Mouse (Mus musculus) midbrain, embryonic 11.5 days (tissue): ENCODE data around the gene Psmd4. TPM values are rescaled to one million over a fixed set of nuclear protein-coding genes. Genes with fewer than 3 reads are reported as not detected.
"Not testable (repeated sequence)": the region's sequence is repeated elsewhere in the genome, so short reads cannot be mapped to it uniquely, and the experiment has no call there.

Source experiments
- ATAC-seq: fragments of 200-750 bp; cut with Nextera tagmentation; 2 replicates; pipeline ENCODE4 v1.8.0; 2017; ENCODE audit warnings: moderate TSS enrichment, moderate library complexity; ENCODE audit not compliant: low FRiP score
- DNase-seq: peaks from one replicate; pipeline ENCODE4 v3.0.0; 2015; ENCODE audit warnings: low spot score; ENCODE audit errors: missing footprints
- H3K27ac ChIP-seq: fragments of 300-500 bp; sonication (generic); 2 replicates; pipeline ENCODE4 v1.5.1; 2014; ENCODE audit warnings: low read depth, low read length
- H3K27me3 ChIP-seq: fragments of 300-500 bp; sonication (generic); 2 replicates; pipeline ENCODE4 v1.6.1; 2014; ENCODE audit warnings: mild to moderate bottlenecking, low read length, moderate library complexity, mixed read lengths; ENCODE audit not compliant: control insufficient read depth, insufficient read depth
- H3K36me3 ChIP-seq: fragments of 300-500 bp; sonication (generic); 2 replicates; pipeline ENCODE4 v1.6.1; 2014; ENCODE audit warnings: mild to moderate bottlenecking, low read length, moderate library complexity, mixed read lengths; ENCODE audit not compliant: control insufficient read depth, insufficient read depth
- H3K4me1 ChIP-seq: fragments of 300-500 bp; sonication (generic); 2 replicates; pipeline ENCODE4 v1.6.1; 2014; ENCODE audit warnings: low read length; ENCODE audit not compliant: control insufficient read depth, insufficient read depth
- H3K4me2 ChIP-seq: fragments of 300-500 bp; sonication (generic); 2 replicates; pipeline ENCODE4 v1.6.1; 2014; ENCODE audit warnings: mild to moderate bottlenecking, moderate library complexity
- H3K4me3 ChIP-seq: fragments of 300-500 bp; sonication (generic); 2 replicates; pipeline ENCODE4 v1.5.1; 2014; ENCODE audit warnings: low read depth, low read length
- H3K9ac ChIP-seq: fragments of 300-500 bp; sonication (generic); 2 replicates; pipeline ENCODE4 v1.6.1; 2014; ENCODE audit warnings: low read length
- H3K9me3 ChIP-seq: fragments of 300-500 bp; sonication (generic); 2 replicates; pipeline ENCODE4 v1.6.1; 2016; ENCODE audit warnings: low read length; ENCODE audit not compliant: control insufficient read depth
- WGBS: fragments of 180-500 bp; shearing (Covaris S2); extraction: QIAGEN DNeasy Blood & Tissue Kit; methylation state at CpG from one replicate; pipeline ENCODE4 v1.1.7; 2014; 5-methylcytosine and 5-hydroxymethylcytosine counted together
- polyA plus RNA-seq: library from polyadenylated mRNA; unstranded; fragments of >200 nt; fragmentation: Nextera tagmentation; extraction: Ambion mirVana; gene quantifications from 2 replicates; pipeline ENCODE4 v1.2.1, GENCODE M21; 2014

Psmd4 gene
- polyA plus RNA-seq, 1 experiment from 2014 or later: 316 TPM

- not testable (repeated sequence) for ATAC-seq, H3K27me3 ChIP-seq, H3K4me3 ChIP-seq, DNase-seq, H3K4me1 ChIP-seq, H3K9me3 ChIP-seq, H3K9ac ChIP-seq, H3K27ac ChIP-seq, H3K4me2 ChIP-seq
- 69% methylated on average over 3 of the region's 3 CpGs for WGBS
- H3K36me3 ChIP-seq: peaks cover 25% of the 10 kb centered on the region
Measured at GRCm38 (mm10) chr3:95029291-95029827, 13.1 kb downstream of the Psmd4 start.

GRCm38 (mm10) chr3:95028603-95029002 lies 13.8 kb downstream of the Psmd4 start:
- no peak overlapping the region for H3K27ac ChIP-seq
- H3K36me3 ChIP-seq: peaks cover 22% of the 10 kb centered on the region
- ATAC-seq (no peak), DNase-seq (no peak)
- H3K4me3 ChIP-seq: no peak overlapping the region
- H3K9me3 ChIP-seq: no peaks in the 10 kb centered on the region
- no peak overlapping the region for H3K4me2 ChIP-seq
- no peaks in the 10 kb centered on the region for H3K27me3 ChIP-seq
- H3K9ac ChIP-seq: no peak overlapping the region
- 94% methylated on average over 3 of the region's 3 CpGs for WGBS
- H3K4me1 ChIP-seq: no peaks in the 10 kb centered on the region

- no peak for DNase-seq
- peaks cover 13% of the 10 kb centered on the region for H3K36me3 ChIP-seq
- H3K9me3 ChIP-seq: no peaks in the 10 kb centered on the region
- 0 out of 2 replicates have a peak, but pooled peaks have one; percentile 47 for ATAC-seq
- H3K9ac ChIP-seq: no peak overlapping the region
- no peaks in the 10 kb centered on the region for H3K4me1 ChIP-seq
- 77% methylated on average over 5 of the region's 5 CpGs for WGBS
- H3K27me3 ChIP-seq: no peaks in the 10 kb centered on the region
- no peak overlapping the region for H3K4me2 ChIP-seq
- H3K4me3 ChIP-seq: no peak overlapping the region
- no peak overlapping the region for H3K27ac ChIP-seq
Measured at GRCm38 (mm10) chr3:95027701-95028100, 14.7 kb downstream of the Psmd4 start.

GRCm38 (mm10) chr3:95027057-95027645 lies 15.3 kb downstream of the Psmd4 start:
- no peak overlapping the region for H3K4me2 ChIP-seq
- WGBS: 67% methylated on average over 5 of the region's 5 CpGs
- no peaks in the 10 kb centered on the region for H3K9me3 ChIP-seq
- H3K27ac ChIP-seq: no peak overlapping the region
- H3K4me1 ChIP-seq: no peaks in the 10 kb centered on the region
- DNase-seq (no peak), ATAC-seq (no peak)
- no peaks in the 10 kb centered on the region for H3K27me3 ChIP-seq
- no peak overlapping the region for H3K9ac ChIP-seq
- no peak overlapping the region for H3K4me3 ChIP-seq
- H3K36me3 ChIP-seq: peaks cover 9% of the 10 kb centered on the region; the same call in 1 of the 2 replicates

- WGBS: 44% methylated on average over 5 of the region's 5 CpGs
- H3K9me3 ChIP-seq: no peaks in the 10 kb centered on the region
- no peak overlapping the region for H3K4me2 ChIP-seq
- H3K36me3 ChIP-seq: no peaks in the 10 kb centered on the region
- no peak overlapping the region for H3K9ac ChIP-seq
- no peaks in the 10 kb centered on the region for H3K4me1 ChIP-seq
- no peak for ATAC-seq
- no peak overlapping the region for H3K27ac ChIP-seq
- H3K4me3 ChIP-seq: no peak overlapping the region
- DNase-seq: no peak
- H3K27me3 ChIP-seq: no peaks in the 10 kb centered on the region
Measured at GRCm38 (mm10) chr3:95025202-95025601, 17.2 kb downstream of the Psmd4 start.

GRCm38 (mm10) chr3:95024551-95024950 lies 17.9 kb downstream of the Psmd4 start:
- H3K4me1 ChIP-seq: no peaks in the 10 kb centered on the region
- no peaks in the 10 kb centered on the region for H3K36me3 ChIP-seq
- H3K27me3 ChIP-seq: no peaks in the 10 kb centered on the region
- no peaks in the 10 kb centered on the region for H3K9me3 ChIP-seq
- no peak overlapping the region for H3K9ac ChIP-seq
- H3K4me2 ChIP-seq: no peak overlapping the region
- DNase-seq: peak; percentile 88
- no peak overlapping the region for H3K27ac ChIP-seq
- ATAC-seq: no peak
- 34% methylated on average over 11 of the region's 11 CpGs for WGBS
- H3K4me3 ChIP-seq: no peak overlapping the region

GRCm38 (mm10) chr3:95020956-95021355 lies 21.5 kb downstream of the Psmd4 start:
- H3K9me3 ChIP-seq, H3K36me3 ChIP-seq, H3K4me3 ChIP-seq, DNase-seq, H3K9ac ChIP-seq, H3K4me1 ChIP-seq, H3K27ac ChIP-seq, H3K27me3 ChIP-seq, ATAC-seq, H3K4me2 ChIP-seq: not testable (repeated sequence)
- WGBS: 94% methylated on average over 5 of the region's 5 CpGs

- no peak overlapping the region for H3K27ac ChIP-seq
- DNase-seq (no peak), ATAC-seq (no peak)
- H3K4me1 ChIP-seq: peaks cover 13% of the 10 kb centered on the region
- H3K27me3 ChIP-seq: no peaks in the 10 kb centered on the region
- no peak overlapping the region for H3K9ac ChIP-seq
- no peak overlapping the region for H3K4me2 ChIP-seq
- no peaks in the 10 kb centered on the region for H3K36me3 ChIP-seq
- WGBS: 84% methylated on average over 2 of the region's 2 CpGs
- no peaks in the 10 kb centered on the region for H3K9me3 ChIP-seq
- H3K4me3 ChIP-seq: no peak overlapping the region
Measured at GRCm38 (mm10) chr3:95018741-95019140, 23.7 kb downstream of the Psmd4 start.

GRCm38 (mm10) chr3:95016532-95017056 lies 25.8 kb downstream of the Psmd4 start:
- Histone ChIP-seq H3K9me3 (no peaks in the 10 kb centered on the region), H3K9ac (peak overlapping the region; percentile 74), H3K27ac (no peak overlapping the region), H3K4me1 (peaks cover 20% of the 10 kb centered on the region), H3K4me3 (peak overlapping the region; percentile 90), H3K36me3 (peaks cover 6% of the 10 kb centered on the region), H3K27me3 (no peaks in the 10 kb centered on the region), H3K4me2 (peak overlapping the region; percentile 93)
- DNase-seq (peak; percentile 88), ATAC-seq (no peak)
- 5% methylated on average over 21 of the region's 21 CpGs for WGBS
